Mouse (Mus musculus) embryo, embryonic 11 days (tissue): Measurements from ENCODE around the gene Gm28044.
A peak's percentile ranks its signal among the peaks of the same experiment; 100 is the strongest.
"Not testable (repeated sequence)": the region's sequence is repeated elsewhere in the genome, so short reads cannot be mapped to it uniquely, and the experiment has no call there.

ENCODE experiments used
- DNase-seq: peaks from one replicate; pipeline ENCODE4 v3.0.0-alpha.2; 2015

Gm28044 gene

GRCm38 (mm10) chr13:67360131-67360744 lies at the start of gene Gm28044, which contains the start of gene Zfp953:
TSS of gene Gm28044 (minus strand) at chr13:67360536.
TSS of gene Zfp953 (minus strand) at chr13:67360605.
- DNase-seq = peak; percentile 90

DNA sequence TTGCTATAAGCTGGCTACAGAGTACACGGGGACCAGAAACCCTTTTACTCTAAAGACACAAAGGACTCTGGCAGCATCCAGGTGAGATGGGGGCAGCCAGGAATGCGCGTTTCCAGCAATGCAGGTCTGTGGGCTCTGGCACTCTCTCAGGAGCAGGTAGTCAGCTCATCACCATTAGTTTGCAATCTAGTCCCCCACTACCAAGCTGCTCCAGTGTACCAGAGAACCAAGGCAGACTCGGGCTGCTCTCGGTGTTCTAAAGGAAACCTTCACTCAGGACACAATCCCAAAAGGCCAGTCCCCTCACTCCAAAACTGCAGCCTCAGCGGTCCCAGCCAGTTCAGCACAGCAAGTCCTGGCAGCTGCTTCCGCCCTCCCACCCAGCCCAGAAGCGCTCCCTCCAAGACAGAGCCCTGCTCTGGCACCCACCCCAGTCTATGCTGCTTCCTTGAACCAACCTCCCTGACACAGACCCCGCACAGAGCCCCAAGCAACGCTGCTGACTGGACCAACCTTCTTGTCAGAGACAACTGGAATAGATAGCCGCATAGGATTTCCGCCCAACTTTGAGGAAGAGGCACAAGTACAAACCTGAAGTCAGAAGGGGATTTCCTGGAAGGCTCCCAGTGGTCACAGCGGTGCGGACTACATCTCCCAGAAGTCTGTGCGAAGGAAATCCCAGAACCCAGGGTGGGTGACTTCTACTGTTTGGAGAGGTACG lies 39.0 kb upstream of the Gm28044 start, which contains the start of gene Zfp429:
Zfp429 (minus strand) TSS at position 637 of the 721 bp plus-strand sequence.
- DNase-seq = peak; percentile 81

DNA sequence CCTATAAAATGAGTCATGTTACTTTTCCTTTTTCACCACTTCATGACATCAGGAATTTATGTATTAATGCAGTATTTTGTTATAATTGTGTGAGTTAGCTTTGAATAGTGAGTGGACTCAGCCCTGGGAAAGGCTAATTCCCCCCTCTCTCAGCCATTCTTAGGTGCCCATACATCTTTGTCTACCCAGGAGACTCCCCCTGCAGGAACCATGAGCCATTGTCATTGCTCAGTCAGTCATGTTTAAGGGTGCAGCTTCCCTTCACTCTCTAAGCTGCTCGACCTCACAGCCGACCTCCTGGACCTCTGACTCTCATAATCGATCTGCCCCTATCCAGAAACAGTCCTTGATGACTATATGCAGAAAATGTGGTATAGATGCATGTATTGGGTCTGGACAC lies 15.9 kb upstream of the Gm28044 start:
- not testable (repeated sequence) for DNase-seq

- peak; percentile 75 for DNase-seq
Observed at GRCm38 (mm10) chr13:67375050-67375911, 14.9 kb upstream of the Gm28044 start, which contains the start of the genes Gm28041 and Zfp456. TSS of gene Gm28041 (minus strand) at chr13:67375733. TSS of gene Zfp456 (minus strand) at chr13:67375810.

DNA sequence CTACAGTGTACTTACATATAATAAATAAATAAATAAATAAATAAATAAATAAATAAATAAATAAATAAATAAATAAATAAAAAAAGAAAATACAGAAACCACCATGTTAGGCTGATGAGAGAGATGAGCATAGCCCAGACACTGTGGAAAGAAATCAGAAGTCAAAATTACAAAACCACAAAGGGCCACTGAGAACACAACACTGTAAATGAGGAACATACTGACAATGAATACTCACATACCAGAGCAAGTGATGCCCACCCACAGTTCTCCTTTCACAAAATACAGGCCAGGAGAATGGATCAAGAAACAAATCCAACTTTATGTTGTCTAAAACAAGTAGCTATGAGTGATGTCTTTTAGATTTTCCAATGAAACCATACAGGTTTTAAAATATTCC lies 8.5 kb downstream of the Gm28044 start:
- DNase-seq = no peak

DNA sequence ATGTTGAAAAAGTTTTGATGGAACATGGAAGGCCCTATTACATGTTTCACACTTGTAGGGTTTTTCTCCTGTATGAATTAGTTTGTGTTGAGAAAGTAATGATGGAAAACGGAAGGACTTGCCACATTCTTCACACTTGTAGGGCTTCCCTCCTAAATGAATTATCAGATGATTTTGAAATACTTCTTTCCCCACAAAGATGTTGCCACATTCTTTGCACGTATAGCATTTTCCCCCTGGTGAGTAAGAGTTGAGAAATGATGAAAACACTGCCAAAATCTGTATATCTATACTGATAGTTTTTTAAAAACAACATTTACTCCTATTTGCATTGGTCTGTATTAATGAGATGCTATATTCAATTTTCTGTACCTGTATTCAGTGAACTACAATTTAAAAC lies 16.9 kb downstream of the Gm28044 start:
- DNase-seq = no peak

GRCm38 (mm10) chr13:67332877-67333276 lies 27.5 kb downstream of the Gm28044 start:
- DNase-seq = peak; percentile 2

- DNase-seq = peak; percentile 87
Observed at GRCm38 (mm10) chr13:67332019-67332724, 28.2 kb downstream of the Gm28044 start, which contains the start of gene Zfp595. TSS of gene Zfp595 (minus strand) at chr13:67332570.

DNA sequence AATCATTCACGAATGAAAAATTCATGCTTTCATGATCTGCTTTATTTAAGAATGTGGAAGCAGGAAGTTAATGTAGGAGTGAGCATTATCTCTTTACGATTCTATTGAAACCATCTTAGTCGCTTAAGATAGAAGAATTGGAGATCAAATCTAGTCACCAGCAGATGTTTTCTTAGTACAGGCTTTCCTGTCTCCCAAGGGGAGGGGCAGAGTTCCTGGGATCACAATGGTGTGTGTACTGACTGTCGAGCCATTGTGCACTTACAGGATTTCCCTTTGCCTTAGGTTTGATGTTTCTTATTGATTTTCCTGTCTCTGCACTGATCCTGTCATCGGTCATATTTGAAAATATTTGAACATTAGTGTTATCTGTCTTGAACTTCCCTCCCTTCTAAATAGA lies 53.6 kb downstream of the Gm28044 start:
- DNase-seq = peak; percentile 26

DNA sequence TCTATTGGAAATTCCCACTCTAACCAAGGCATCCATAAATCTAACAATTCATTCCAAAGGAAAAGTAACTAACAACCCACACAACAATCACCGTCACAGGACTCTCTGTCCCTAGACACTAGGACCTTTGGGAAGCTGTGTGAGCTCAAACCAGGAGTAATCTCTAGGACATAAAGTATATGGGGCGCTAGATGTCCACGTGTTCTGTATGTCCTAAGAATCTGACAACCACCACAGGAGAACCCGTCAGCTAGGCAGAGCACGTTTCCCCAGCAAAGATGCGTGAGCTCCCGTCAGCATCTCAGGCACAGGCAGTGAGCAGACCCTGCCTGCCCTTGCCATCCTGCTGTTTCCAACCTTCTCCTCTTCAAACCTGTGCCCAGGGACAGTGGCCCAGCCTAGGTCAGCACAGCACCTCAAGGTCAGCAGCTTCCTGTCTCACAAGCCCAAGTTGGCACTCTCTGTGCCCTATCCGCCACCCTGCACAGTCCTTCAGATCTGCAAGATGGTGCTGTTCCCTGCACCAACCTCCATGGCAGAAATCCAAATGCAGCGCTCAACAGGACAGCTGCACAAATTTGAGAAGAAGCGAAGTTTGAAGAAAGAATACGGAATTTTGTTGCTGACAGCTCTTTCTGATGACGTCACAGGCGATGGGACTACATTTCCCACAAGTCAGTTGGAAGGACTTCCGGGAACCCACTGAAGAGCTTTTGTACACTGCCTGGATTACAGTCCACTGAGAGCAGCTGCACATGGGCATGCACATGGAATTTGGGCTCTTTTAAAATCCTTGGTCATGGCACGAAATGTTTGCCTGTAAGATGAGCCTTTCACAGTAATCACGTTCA lies 54.3 kb downstream of the Gm28044 start, which contains the start of gene Zfp457:
Zfp457 (minus strand) TSS at position 664 of the 851 bp plus-strand sequence.
- DNase-seq = peak; percentile 92

DNA sequence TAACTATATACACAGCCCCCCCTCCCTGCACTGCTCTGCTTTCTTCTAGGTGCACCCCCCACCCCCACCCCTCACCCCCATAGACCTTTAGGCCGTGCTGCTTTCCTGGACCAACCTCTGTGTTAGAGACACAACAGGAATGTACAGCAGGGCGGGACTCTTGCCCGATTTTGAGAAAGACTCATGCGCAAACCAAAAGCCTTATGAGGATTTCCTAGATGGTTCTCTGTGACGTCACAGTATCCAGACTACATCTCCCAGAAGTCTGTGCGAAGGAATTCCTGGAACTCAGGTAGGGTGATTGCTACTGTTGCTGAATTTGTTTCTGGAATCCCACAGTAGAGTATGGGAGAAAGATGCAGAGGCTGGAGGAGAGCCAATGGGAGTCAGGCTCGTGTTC lies 82.0 kb downstream of the Gm28044 start, which contains the start of gene Zfp458:
Zfp458 (minus strand) TSS at position 153 of the 400 bp plus-strand sequence.
- peak; percentile 24 for DNase-seq

- not testable (repeated sequence) for DNase-seq
Observed at GRCm38 (mm10) chr13:67269383-67270065, 90.8 kb downstream of the Gm28044 start.

DNA sequence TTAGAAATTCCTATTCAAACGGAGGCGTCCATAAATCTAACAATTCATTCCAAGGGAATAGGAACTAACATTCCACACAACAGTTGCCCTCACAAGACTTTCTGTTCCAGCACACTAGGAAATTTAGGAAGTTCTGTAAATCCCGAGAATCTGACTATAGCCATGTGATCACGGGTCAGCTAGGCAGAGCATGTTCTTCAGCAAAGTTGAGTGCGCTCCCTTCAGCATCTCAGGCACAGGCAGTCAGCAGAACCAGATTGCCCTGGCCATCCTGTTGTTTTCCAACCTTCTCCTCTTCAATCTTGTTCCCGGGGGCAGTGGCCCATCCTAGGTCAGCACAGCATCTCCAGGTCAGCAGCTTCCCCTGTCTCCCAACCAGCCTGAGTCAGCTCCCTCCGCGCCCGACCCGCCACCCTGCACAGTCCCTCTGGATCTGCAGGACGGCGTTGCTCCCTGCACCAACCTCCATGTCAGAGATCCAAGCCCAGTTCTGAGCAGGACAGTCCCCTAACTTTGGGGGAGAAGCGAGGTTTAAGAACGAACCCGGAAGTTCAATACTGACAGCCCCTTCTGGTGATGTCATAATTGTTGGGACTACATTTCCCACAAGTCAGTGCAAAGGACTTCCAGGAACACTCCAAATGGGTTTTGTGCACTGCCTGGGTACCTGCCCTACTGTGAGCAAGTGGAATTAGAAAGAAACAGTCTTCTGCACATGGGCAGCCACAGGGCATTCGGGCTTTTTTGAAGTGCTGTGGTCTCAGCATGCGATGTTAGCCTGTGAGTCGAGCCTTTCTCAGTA lies 91.6 kb downstream of the Gm28044 start:
- peak; percentile 85 for DNase-seq
